Mouse (Mus musculus) liver, embryonic 13.5 days (tissue): ENCODE data around the gene Reln. TPM values are rescaled to one million over a fixed set of nuclear protein-coding genes. Genes with fewer than 3 reads are reported as not detected.

Experiments used
- ATAC-seq: fragments of 200-750 bp; cut with Nextera tagmentation; 2 replicates; pipeline ENCODE4 v1.8.0; 2017; ENCODE audit warnings: low read depth, mild to moderate bottlenecking, moderate number of reproducible peaks, moderate library complexity
- DNase-seq: peaks from one replicate; pipeline ENCODE4 v3.0.0; 2022
- H3K27ac ChIP-seq: fragments of 300-500 bp; sonication (generic); 2 replicates; pipeline ENCODE4 v1.5.1; 2015; ENCODE audit warnings: moderate library complexity, mild to moderate bottlenecking, inconsistent platforms
- H3K27me3 ChIP-seq: fragments of 300-500 bp; sonication (generic); 2 replicates; pipeline ENCODE4 v1.6.1; 2015; ENCODE audit warnings: mild to moderate bottlenecking, inconsistent platforms
- H3K36me3 ChIP-seq: fragments of 300-500 bp; sonication (generic); 2 replicates; pipeline ENCODE4 v1.6.1; 2015; ENCODE audit warnings: mild to moderate bottlenecking, inconsistent platforms
- H3K4me1 ChIP-seq: fragments of 300-500 bp; sonication (generic); replicated peaks from 2 replicates; pipeline ENCODE4 v1.6.1; 2015; ENCODE audit warnings: inconsistent platforms
- H3K4me2 ChIP-seq: fragments of 300-500 bp; sonication (generic); 2 replicates; pipeline ENCODE4 v1.6.1; 2015; ENCODE audit warnings: inconsistent platforms, mild to moderate bottlenecking, moderate library complexity
- H3K4me3 ChIP-seq: fragments of 300-500 bp; sonication (generic); replicated peaks from 2 replicates; pipeline ENCODE4 v1.5.1; 2015; ENCODE audit warnings: mild to moderate bottlenecking, inconsistent platforms
- H3K9ac ChIP-seq: fragments of 300-500 bp; sonication (generic); 2 replicates; pipeline ENCODE4 v1.6.1; 2015; ENCODE audit warnings: mild to moderate bottlenecking, inconsistent platforms
- H3K9me3 ChIP-seq: fragments of 300-500 bp; sonication (generic); replicated peaks from 2 replicates; pipeline ENCODE4 v1.6.1; 2016; ENCODE audit warnings: inconsistent platforms
- WGBS: fragments of 180-500 bp; shearing (Covaris S2); methylation state at CpG from one replicate; pipeline ENCODE4 v1.1.7; 2015; ENCODE audit not compliant: insufficient replicate concordance; 5-methylcytosine and 5-hydroxymethylcytosine counted together
- polyA plus RNA-seq: library from polyadenylated mRNA; unstranded; fragments of >200 nt; fragmentation: Nextera tagmentation; extraction: Ambion mirVana; gene quantifications from 2 replicates; pipeline ENCODE4 v1.2.1, GENCODE M21; 2015

Reln gene
- polyA plus RNA-seq, 1 experiment from 2014 or later = 22.5 TPM

GRCm38 (mm10) chr5:21920310-21920709 lies 424.2 kb downstream of the Reln start:
- ATAC-seq (no peak), DNase-seq (no peak)
- H3K27me3 ChIP-seq = no peaks in the 10 kb centered on the region
- H3K4me1 ChIP-seq = no peaks in the 10 kb centered on the region
- H3K9ac ChIP-seq = no peak overlapping the region
- WGBS = 59% methylated on average over 6 of the region's 6 CpGs
- H3K36me3 ChIP-seq = peaks cover 8% of the 10 kb centered on the region
- no peaks in the 10 kb centered on the region for H3K9me3 ChIP-seq
- no peak overlapping the region for H3K4me3 ChIP-seq
- no peak overlapping the region for H3K4me2 ChIP-seq
- no peak overlapping the region for H3K27ac ChIP-seq

DNA sequence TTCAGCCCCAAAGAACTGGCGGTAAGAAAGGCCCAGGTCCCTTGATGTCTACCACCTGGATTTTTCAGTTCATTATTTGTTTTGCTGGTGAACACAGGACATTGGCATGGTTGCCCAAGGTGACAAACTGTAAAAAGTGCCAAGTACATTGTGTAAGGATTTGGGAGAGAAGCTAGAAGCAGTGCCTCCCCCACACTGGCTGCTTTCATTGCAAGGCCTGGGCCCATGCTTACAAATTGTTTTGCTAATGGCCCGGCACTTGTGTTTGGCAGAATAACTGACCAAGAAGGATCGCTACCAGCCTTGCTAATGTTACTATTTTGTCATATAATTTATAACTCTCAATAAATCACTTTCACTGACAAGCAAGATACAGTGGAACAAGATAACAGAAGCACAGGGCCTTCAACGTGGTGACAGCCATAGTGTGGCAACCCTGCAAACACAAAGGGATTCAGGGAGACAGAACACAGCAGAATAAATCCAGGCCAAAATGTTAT lies 425.2 kb downstream of the Reln start:
- ATAC-seq = no peak
- no peaks in the 10 kb centered on the region for H3K9me3 ChIP-seq
- H3K27me3 ChIP-seq = no peaks in the 10 kb centered on the region
- H3K4me2 ChIP-seq = no peak overlapping the region
- H3K27ac ChIP-seq = no peak overlapping the region
- no peaks in the 10 kb centered on the region for H3K4me1 ChIP-seq
- WGBS = 69% methylated on average over 4 of the region's 4 CpGs
- peaks cover 8% of the 10 kb centered on the region for H3K36me3 ChIP-seq
- no peak overlapping the region for H3K4me3 ChIP-seq
- DNase-seq = no peak
- no peak overlapping the region for H3K9ac ChIP-seq

- no peak overlapping the region for H3K9ac ChIP-seq
- no peak for DNase-seq
- H3K27me3 ChIP-seq = no peaks in the 10 kb centered on the region
- H3K36me3 ChIP-seq = peaks cover 11% of the 10 kb centered on the region
- H3K4me2 ChIP-seq = no peak overlapping the region
- ATAC-seq = no peak
- H3K4me1 ChIP-seq = no peaks in the 10 kb centered on the region
- no peak overlapping the region for H3K4me3 ChIP-seq
- H3K9me3 ChIP-seq = no peaks in the 10 kb centered on the region
- H3K27ac ChIP-seq = no peak overlapping the region
Observed at GRCm38 (mm10) chr5:21915973-21916372, 428.5 kb downstream of the Reln start.

DNA sequence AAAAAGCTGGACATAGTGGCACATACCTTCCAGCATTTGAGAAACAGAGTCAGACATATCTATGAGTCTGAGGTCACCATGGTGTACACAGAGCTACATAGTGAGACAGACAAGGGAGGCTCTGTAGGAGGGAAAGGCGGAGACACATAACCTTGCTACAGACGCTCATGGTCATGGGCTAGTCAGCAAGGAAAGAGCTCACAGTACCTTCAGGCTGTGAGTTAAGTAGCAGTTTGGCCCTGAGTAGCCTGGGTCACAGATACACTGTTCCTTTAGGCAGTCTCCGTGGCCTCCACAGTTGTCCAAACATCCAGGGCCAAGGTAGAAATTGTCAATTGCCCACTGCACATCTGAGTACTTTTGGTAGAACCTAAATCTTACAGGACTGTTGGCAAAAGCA lies 429.7 kb downstream of the Reln start:
- DNase-seq (no peak), ATAC-seq (no peak)
- no peaks in the 10 kb centered on the region for H3K9me3 ChIP-seq
- WGBS = 68% methylated on average over 3 of the region's 3 CpGs
- no peaks in the 10 kb centered on the region for H3K4me1 ChIP-seq
- H3K4me2 ChIP-seq = no peak overlapping the region
- H3K27me3 ChIP-seq = no peaks in the 10 kb centered on the region
- H3K36me3 ChIP-seq = peaks cover 13% of the 10 kb centered on the region
- H3K9ac ChIP-seq = no peak overlapping the region
- H3K27ac ChIP-seq = no peak overlapping the region
- no peak overlapping the region for H3K4me3 ChIP-seq

DNA sequence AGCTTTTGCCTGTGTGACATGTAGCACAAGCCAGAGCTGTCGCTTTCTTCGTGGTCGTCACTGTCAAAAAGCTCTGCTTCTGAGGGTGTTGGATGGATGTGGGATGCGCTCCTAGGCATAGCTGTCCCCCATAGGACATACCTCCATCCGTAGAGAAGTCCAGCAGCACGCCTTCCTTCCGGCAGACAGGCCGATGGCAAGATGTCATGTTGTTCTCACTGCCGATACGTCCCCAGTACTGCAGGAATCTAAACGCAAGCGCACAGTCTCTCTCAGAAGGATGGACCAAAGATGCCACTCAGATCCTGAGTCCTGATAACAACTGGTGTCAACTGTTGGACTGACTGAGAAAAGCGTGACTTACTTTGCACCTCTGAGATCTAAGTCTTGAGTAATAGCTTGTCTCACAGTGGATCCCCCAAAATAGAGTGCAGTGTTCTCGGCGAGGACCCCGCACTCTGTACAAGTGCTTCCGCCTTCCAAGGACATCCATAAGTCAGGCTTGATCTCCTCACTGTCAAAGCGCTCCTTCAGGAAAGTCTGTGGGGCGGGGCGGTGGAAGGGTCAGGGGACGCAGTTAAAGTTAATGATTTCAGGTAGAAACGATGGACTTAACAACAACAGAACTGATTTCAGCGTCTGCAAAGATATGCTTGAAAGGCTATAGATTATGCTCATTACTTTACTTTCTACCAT lies 431.5 kb downstream of the Reln start:
- Histone ChIP-seq H3K4me3 (no peak overlapping the region), H3K4me1 (no peaks in the 10 kb centered on the region), H3K4me2 (no peak overlapping the region), H3K9me3 (no peaks in the 10 kb centered on the region), H3K27ac (no peak overlapping the region), H3K27me3 (no peaks in the 10 kb centered on the region), H3K36me3 (peaks cover 8% of the 10 kb centered on the region), H3K9ac (no peak overlapping the region)
- WGBS = 80% methylated on average over 23 of the region's 23 CpGs
- DNase-seq (no peak), ATAC-seq (no peak)

GRCm38 (mm10) chr5:21910726-21911125 lies 433.8 kb downstream of the Reln start:
- WGBS = 74% methylated on average over 12 of the region's 12 CpGs
- no peak overlapping the region for H3K4me2 ChIP-seq
- no peaks in the 10 kb centered on the region for H3K9me3 ChIP-seq

DNA sequence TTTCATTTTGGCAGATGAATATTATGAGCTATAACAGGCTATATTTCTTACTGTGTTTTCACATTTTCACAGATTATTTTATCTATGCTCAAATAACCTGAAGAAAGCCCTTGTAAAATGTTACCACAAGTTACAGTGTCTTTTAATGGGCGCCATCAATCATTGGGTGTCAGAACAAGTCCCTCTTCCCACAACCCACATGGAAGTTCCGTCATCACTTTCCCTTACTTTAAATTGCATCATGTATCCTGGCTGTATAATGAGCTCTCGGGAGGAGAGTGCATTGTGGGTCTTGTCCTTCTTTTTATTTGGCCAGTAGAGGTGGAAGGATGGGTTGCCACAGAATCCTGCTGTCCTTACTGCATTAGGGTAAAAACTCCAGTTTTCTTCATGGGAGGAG lies 434.8 kb downstream of the Reln start:
- no peak overlapping the region for H3K4me3 ChIP-seq
- 65% methylated on average over 3 of the region's 3 CpGs for WGBS

More at GRCm38 (mm10) chr5:21910726-21911125, 433.8 kb downstream of the Reln start:
- Histone ChIP-seq H3K36me3 (peaks cover 6% of the 10 kb centered on the region), H3K4me3 (no peak overlapping the region), H3K27me3 (no peaks in the 10 kb centered on the region), H3K9ac (no peak overlapping the region), H3K4me1 (no peaks in the 10 kb centered on the region), H3K27ac (no peak overlapping the region)
- DNase-seq (no peak), ATAC-seq (no peak)

GRCm38 (mm10) chr5:21901411-21901810 lies 443.1 kb downstream of the Reln start:
- Histone ChIP-seq H3K27me3 (no peaks in the 10 kb centered on the region), H3K4me2 (no peak overlapping the region), H3K27ac (no peak overlapping the region), H3K36me3 (peaks cover 12% of the 10 kb centered on the region), H3K9me3 (no peaks in the 10 kb centered on the region), H3K4me1 (no peaks in the 10 kb centered on the region), H3K4me3 (no peak overlapping the region), H3K9ac (no peak overlapping the region)
- ATAC-seq (no peak), DNase-seq (no peak)
- 67% methylated on average over 12 of the region's 12 CpGs for WGBS

More for the DNA sequence above, 434.8 kb downstream of the Reln start:
- no peaks in the 10 kb centered on the region for H3K9me3 ChIP-seq
- H3K9ac ChIP-seq = no peak overlapping the region
- DNase-seq (no peak), ATAC-seq (no peak)
- no peaks in the 10 kb centered on the region for H3K27me3 ChIP-seq
- no peaks in the 10 kb centered on the region for H3K4me1 ChIP-seq
- no peak overlapping the region for H3K27ac ChIP-seq
- H3K36me3 ChIP-seq = peaks cover 6% of the 10 kb centered on the region
- no peak overlapping the region for H3K4me2 ChIP-seq

GRCm38 (mm10) chr5:21900891-21901290 lies 443.6 kb downstream of the Reln start:
- H3K9me3 ChIP-seq = no peaks in the 10 kb centered on the region
- ATAC-seq (no peak), DNase-seq (no peak)
- H3K4me1 ChIP-seq = no peaks in the 10 kb centered on the region
- no peaks in the 10 kb centered on the region for H3K27me3 ChIP-seq
- H3K36me3 ChIP-seq = peaks cover 12% of the 10 kb centered on the region
- H3K9ac ChIP-seq = no peak overlapping the region
- H3K4me3 ChIP-seq = no peak overlapping the region
- WGBS = 47% methylated on average over 6 of the region's 6 CpGs
- H3K27ac ChIP-seq = no peak overlapping the region
- H3K4me2 ChIP-seq = no peak overlapping the region

- WGBS = 64% methylated on average over 6 of the region's 6 CpGs
- no peak for ATAC-seq
Observed at GRCm38 (mm10) chr5:21898875-21899274, 445.6 kb downstream of the Reln start.

GRCm38 (mm10) chr5:21896586-21896985 lies 447.9 kb downstream of the Reln start:
- ATAC-seq (no peak), DNase-seq (no peak)
- Histone ChIP-seq H3K9ac (no peak overlapping the region), H3K9me3 (no peaks in the 10 kb centered on the region), H3K36me3 (peaks cover 10% of the 10 kb centered on the region), H3K4me1 (no peaks in the 10 kb centered on the region), H3K4me3 (no peak overlapping the region), H3K27me3 (no peaks in the 10 kb centered on the region), H3K4me2 (no peak overlapping the region), H3K27ac (no peak overlapping the region)
- WGBS = 66% methylated on average over 14 of the region's 14 CpGs

More at GRCm38 (mm10) chr5:21898875-21899274, 445.6 kb downstream of the Reln start:
- Histone ChIP-seq H3K9me3 (no peaks in the 10 kb centered on the region), H3K27ac (no peak overlapping the region), H3K4me1 (no peaks in the 10 kb centered on the region), H3K4me3 (no peak overlapping the region), H3K4me2 (no peak overlapping the region), H3K27me3 (no peaks in the 10 kb centered on the region), H3K9ac (no peak overlapping the region), H3K36me3 (peaks cover 12% of the 10 kb centered on the region)
- DNase-seq = no peak

GRCm38 (mm10) chr5:21894168-21894567 lies 450.3 kb downstream of the Reln start:
- Histone ChIP-seq H3K27ac (no peak overlapping the region), H3K4me2 (no peak overlapping the region), H3K27me3 (no peaks in the 10 kb centered on the region), H3K4me3 (no peak overlapping the region), H3K9ac (no peak overlapping the region), H3K4me1 (no peaks in the 10 kb centered on the region), H3K9me3 (no peaks in the 10 kb centered on the region), H3K36me3 (peaks cover 7% of the 10 kb centered on the region)
- no peak for DNase-seq
- no peak for ATAC-seq
- WGBS = 63% methylated on average over 3 of the region's 3 CpGs
